Mouse (Mus musculus) B cell, adult 2 months (primary cell): ENCODE results near the gene Rbpj.
A peak's percentile ranks its signal among the peaks of the same experiment; 100 is the strongest.

Source experiments
- DNase-seq, 2 experiments: peaks; one replicate each; pipeline ENCODE4 v3.0.0; 2022

Gene Rbpj

DNA sequence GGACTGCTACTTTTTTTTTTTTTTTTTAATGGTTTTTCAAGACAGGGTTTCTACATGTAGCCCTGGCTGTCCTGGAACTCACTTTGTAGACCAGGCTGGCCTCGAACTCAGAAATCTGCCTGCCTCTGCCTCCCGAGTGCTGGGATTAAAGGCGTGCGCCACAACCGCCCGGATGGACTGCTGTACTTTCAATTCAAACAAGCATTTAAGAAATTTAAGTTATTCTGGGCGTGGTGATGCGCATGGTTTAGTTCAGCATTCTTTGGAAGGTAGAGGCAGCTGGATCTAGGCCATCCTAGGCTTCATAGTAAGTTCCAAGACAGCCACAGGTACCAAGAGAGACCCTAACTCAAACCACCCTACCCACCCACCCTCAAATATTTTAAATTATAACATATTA is 88.2 kb downstream of the Rbpj start:
- no peak for DNase-seq

GRCm38 (mm10) chr5:53554926-53555325 is 89.0 kb downstream of the Rbpj start:
- DNase-seq, result no peak

- DNase-seq, result no peak
These were observed 89.5 kb downstream of the Rbpj start for GRCm38 (mm10) chr5:53555474-53555873.

DNA sequence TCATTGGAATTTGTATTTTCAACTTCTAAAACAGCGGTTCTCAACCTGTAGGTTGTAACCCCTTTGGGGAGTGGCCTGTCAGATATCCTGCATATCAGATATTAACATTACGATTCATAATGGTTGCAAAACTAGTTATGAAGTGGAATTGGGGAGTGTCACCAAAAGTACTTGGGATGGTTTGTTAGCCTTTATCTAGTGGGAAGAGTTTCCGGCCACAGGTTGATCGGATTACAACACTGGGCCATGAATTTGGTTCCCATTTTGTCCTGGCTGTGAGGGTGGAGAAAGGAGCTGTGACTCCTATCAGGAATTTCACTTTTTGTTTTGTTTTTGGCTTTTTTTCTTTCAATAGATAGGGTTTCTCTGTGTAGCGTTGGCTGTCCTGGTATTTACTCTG is 90.0 kb downstream of the Rbpj start:
- no peak for DNase-seq

DNA sequence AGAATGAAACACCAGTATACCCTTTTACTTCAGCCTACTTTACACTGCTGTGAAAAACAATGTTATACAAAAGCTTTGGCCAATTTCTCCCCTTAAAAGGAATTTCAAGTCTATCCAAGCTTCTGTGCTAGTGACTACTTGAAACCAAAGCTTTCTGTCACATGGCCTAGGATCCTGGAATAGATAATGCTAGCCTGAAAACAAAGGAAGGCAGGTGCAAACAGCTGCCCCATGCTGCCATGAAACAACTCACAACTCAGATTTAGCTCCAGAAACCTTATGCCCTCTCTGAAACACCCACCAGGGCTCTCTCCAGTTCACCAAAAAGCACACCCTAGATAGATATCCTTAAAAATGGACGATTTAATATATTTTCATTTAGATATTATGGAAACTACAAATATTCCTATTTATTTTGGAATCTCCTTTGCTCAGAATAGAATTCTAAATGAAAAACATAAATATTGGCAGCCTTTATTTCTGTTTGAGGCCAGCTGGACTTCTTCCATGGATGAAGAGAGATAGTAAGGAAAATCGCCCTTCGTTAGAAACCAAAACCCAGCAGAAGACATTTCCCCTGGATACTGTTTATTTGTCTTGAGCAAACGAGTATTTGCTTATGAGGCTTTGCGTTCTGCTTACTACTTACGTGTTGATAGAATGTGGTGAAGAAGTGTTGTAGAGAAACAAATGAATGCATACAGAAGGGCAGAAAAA is 91.8 kb downstream of the Rbpj start:
- no peak for DNase-seq

DNA sequence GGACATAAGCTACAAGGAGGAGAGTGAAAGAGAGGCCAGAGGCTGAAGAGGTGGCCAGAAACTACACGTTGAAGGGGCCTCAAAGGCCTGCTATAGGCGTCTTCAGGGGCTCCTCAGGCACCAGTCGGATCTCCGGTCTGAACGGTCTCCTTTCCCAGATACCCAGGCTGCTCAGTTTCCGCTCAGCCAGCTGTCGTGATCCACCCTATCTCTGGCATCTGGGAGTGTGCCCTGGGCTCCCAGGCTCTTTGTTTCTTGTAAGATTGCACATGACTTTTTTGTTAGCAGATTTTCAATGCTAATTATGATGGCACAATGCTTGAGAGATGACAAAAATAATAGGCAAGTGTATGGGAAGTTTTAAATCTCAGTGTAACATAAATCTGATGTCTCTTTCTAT is 95.2 kb downstream of the Rbpj start:
- DNase-seq, result no peak

- DNase-seq, result no peak
These were observed 98.4 kb downstream of the Rbpj start for GRCm38 (mm10) chr5:53564309-53564708.

DNA sequence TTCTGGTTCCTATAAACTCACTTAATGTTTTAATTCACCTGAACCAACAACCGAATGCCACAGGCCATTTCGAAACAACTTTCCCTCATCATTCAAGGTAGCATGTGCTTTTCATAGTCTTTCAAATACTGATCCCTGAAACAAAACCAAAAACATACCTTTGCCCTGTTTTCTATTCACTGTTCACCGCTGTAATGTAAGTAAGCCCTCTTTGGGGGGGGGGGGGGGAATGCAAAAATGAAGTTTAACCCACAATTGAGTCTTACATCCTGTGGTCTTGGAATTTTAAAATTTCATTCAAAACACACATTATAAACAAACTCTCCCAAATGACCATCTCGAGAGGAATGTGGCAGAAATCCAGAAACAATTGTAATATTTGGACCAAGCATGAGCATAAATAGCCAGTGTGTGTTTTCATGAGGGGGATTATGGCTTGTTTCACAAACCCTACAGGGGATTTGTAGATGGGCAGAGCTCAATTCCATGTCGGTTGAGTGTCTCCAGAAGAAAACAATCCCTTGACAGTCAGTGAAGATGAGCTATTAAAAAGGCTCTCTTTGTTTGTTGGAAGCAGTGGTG is 99.4 kb downstream of the Rbpj start:
- DNase-seq, result no peak

- no peak for DNase-seq
These were observed 100.6 kb downstream of the Rbpj start for GRCm38 (mm10) chr5:53566485-53567083.

DNA sequence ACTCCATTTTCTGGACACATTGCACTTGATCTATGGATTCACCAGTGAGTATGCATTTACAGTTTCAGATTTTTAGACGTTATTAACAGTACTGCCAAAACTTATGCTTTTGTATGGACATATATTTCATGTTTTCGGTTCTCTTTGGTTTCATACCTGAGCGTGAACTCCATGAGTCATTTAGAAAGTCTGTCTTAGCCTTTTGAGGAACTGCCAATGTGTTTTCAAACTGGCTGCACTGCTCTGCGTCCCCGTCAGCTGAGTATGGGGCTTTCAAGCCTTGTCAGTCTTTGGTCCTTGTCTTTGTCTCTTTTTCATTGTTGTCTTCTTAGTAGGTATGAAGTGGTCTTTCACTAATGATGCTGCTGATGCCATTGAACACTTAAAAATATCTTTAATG is 106.5 kb downstream of the Rbpj start:
- DNase-seq, result peak; percentile 10 to 24

DNA sequence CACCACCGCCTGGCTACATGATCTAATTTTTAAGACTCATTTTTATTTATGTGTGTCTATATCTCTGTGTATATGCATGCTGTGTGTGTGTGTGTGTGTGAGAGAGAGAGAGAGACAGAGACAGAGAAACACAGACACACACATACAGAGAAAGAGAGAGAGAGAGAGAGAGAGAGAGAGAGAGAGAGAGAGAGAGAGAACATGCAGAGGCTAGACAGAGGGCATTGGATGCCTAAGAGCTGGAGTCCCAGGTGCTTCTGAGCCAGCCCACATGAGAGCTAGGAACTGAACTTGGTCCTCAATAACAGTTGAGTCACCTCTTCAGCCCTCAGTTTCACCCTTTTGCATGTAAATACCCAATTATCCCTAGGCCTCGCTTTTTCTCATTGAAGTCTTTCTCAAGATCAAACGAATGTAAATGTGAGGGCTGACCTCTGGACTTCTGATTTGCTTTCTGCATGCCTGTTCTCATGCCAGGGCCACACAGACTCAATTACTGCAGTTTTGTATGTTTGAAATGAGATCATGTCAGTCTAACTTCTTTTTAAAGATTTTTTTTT is 109.0 kb downstream of the Rbpj start:
- DNase-seq, result no peak

GRCm38 (mm10) chr5:53577272-53577889 is 111.4 kb downstream of the Rbpj start:
- no peak for DNase-seq

DNA sequence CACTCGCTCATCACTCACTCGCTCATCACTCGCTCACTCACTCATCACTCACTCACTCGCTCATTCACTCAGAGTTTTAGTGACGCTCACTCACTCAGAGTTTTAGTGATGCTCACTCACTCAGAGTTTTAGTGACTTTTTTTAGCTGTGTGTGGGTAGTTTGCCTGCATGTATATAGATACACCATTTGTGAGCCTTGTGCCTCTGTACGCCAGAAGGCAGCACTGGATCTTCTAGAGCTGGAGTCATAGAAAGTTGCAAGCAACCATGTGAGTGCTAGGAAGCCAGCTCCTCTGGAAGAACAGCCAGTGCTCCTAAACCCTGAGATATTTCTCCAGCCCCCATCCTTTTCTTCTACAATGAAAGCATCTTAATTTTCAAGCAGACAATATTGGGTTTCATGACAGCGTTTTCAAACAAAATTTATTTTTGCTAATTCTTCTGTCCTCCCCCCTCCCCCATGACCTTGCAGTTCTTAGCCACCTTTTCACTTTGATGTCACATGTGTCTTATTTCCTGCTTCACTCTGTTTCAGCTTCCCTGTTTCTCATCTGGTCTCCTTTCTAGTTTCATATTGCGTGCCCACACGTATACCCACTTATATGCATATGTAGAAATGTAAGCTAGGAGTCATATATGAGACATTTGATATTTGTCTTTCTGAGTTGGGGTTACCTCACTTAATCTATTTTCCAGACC is 118.3 kb downstream of the Rbpj start:
- DNase-seq, result no peak

- DNase-seq, result peak; percentile 48 to 64
These were observed 122.6 kb downstream of the Rbpj start for GRCm38 (mm10) chr5:53588421-53589171.

DNA sequence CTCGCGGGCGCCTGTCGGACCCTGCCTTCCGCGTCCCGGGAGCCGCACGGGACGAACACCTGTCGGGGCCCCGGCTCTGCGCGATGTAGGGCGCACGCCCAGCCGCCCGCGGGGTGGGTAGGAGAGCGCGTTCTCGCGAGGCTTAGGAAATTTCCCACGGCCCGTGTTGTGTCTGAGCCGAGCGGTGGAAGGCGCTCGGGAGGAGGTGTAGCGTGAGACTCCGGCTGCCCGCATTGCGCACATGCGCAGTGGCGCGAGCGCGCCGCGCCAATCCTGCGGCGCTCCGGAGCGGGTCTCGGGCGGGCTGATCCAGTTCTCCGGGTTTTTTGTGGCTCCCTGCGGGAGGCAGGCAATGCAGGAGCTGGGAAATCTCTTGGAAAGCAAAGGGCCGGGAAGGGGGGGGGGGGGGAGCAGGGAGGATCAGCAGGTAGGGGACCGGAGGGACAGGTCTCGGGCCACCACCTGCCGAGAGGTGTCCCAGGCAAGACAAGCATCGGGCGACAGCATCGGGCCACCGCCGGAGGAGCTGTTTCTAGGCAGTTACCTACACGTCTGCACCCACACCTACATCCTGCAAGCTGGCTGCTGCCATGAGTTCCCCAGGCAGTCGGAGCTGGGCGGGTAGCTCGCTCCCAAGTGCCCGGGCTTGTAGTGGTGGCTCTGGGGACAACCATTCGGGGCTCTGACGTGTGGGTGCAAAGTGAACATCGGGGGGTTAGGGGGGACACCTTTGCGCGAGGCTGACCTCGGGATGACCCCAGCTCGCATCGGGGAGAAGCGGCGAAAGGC is 123.4 kb downstream of the Rbpj start:
- peak; percentile 91 for DNase-seq

DNA sequence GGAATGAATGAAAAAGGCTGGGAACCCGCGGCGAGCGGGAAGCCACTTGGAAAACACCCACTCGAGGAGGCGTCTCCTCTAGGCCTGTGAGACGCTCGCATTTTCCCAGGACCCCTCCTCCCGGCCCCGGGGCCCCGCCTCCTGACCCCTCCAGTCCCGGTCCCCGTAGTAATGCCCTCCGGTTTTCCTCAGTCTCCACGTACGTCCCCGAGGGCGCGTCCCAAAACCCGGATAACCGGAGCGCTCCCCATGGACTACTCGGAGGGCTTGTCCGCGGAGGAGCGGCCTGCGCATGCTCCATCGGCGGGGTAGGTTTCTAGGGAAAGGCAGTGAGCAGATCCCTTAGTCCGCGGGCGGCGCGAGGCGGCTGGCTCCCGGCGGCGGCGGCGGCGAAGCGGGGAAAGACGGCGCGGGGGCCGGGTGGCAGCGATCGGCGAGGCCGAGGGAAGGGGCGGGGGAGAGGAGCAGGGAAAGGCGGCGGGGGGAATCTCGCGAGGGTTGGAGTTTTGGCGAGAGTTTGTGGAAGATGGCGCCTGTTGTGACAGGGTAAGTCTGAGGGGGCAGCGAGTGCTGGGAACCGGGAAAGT is 124.3 kb downstream of the Rbpj start:
- peak; percentile 94 to 96 for DNase-seq

- DNase-seq, result peak; percentile 36 to 39
These were observed 125.1 kb downstream of the Rbpj start for GRCm38 (mm10) chr5:53590875-53591682.

DNA sequence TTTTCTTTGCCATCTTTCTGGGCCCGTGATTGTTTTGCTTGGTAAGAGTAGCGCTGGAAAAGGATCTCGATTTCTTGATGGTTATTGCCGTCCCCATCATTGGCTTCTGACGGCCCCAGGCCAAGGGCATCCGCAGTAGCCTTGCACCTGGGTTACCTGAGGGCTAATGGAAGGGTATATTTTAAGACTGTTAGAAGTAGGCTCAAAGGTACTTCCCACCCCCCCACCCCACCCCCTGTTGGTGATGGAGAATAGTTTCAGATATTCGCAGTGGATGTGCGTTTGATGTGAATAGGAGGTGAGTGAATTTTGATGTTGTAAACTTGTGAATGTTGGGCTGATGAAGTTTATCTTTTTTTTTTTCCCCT is 125.7 kb downstream of the Rbpj start:
- peak; percentile 9 to 15 for DNase-seq

GRCm38 (mm10) chr5:53593080-53593688 is 127.2 kb downstream of the Rbpj start:
- DNase-seq, result no peak

DNA sequence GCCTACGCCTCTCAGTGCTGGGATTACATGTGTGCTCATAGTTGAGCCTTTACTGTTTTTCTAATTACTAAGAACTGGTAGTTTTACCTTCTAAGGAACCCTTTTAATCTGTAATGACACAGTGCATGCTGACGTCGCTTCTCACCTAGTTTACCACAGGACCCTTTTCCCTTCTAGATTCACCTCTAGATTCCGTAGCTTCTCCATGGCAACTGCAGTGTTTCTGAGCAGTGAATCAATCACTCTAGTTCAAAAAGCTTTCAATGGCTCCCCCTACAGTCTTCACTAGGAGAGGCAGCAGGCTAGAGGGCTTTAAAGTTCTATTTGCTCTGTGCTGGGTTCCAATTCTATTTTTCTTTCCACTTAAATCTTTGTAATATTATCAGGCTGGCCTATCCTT is 128.3 kb downstream of the Rbpj start:
- peak; percentile 51 to 60 for DNase-seq
